13 mouse cellular contexts compared by ENCODE assay signal in the genomic region with DNA sequence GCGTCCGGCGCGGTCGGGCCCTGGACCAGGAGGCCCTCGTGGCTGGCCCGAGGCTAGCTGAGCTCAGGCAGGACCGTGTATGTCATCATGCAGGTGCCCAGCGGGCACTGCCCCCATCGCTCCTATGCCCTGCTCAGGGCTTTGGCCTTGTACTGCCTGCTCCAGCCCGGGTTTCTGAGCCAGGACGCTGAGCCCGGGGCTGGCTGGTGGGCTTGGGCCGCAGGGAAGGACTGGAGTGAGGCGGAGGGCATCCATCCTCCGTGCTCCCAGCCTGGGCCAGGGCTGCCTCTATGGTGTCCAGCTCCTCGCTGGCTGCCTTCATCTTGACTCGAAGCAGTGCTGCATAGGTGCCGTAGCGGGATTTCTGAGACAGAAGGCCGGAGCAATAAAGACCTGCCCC. TPM values are rescaled to one million over a fixed set of nuclear protein-coding genes. Genes with fewer than 3 reads are reported as not detected.
DNase-seq lines count a peak whose midpoint lies in the region; ATAC-seq and TF ChIP-seq lines count a peak whose summit lies in the region.
"Had no signal": no experiment of that assay in that cellular context is flagged by ENCODE, and none has a peak within 500 bp of the region (broad histone marks: within the 10 kb centered on the region; RNA-seq: fewer than 3 reads in every experiment).

No protein-coding gene starts in this region.

- no peaks in the 10 kb centered on the region for H3K36me3 ChIP-seq in forebrain, embryonic 11.5 days (ENCODE audit: control insufficient read depth, insufficient read depth, low read length)
- H3K36me3 ChIP-seq in forebrain, embryonic 15.5 days, result peaks cover 13% of the 10 kb centered on the region
- peaks cover 13% of the 10 kb centered on the region for H3K36me3 ChIP-seq in liver, embryonic 11.5 days (ENCODE audit: control insufficient read depth, insufficient read depth, low read length)
- H3K36me3 ChIP-seq in liver, postnatal 0 days (replicated peaks; ENCODE audit: insufficient read depth, low read length), result peaks cover 18% of the 10 kb centered on the region
- peaks cover 45% of the 10 kb centered on the region for H3K36me3 ChIP-seq in heart, embryonic 10.5 days
- H3K36me3 ChIP-seq: forebrain, embryonic 12.5 days had no signal

- no peak overlapping the region for H3K9ac ChIP-seq in forebrain, embryonic 11.5 days (ENCODE audit: low read length)
- no peak overlapping the region for H3K9ac ChIP-seq in forebrain, embryonic 15.5 days (replicated peaks)
- no peak overlapping the region for H3K9ac ChIP-seq in liver, embryonic 11.5 days (ENCODE audit: low read depth, low read length)
- no peak overlapping the region for H3K9ac ChIP-seq in liver, postnatal 0 days (replicated peaks)
- H3K9ac ChIP-seq: forebrain, embryonic 12.5 days; heart, embryonic 13.5 days; stomach, embryonic 15.5 days had no signal

- H3K4me3 ChIP-seq in forebrain, embryonic 11.5 days (ENCODE audit: low read depth, low read length), result no peak overlapping the region
- H3K4me3 ChIP-seq in forebrain, embryonic 15.5 days, result no peak overlapping the region
- H3K4me3 ChIP-seq in liver, embryonic 11.5 days (ENCODE audit: low read depth, low read length), result no peak overlapping the region
- no peak overlapping the region for H3K4me3 ChIP-seq in liver, postnatal 0 days (ENCODE audit: low read depth, low read length)
- H3K4me3 ChIP-seq in heart, embryonic 10.5 days, result no peak overlapping the region
- H3K4me3 ChIP-seq: forebrain, embryonic 12.5 days; gastrocnemius, adult 2 months; heart, embryonic 13.5 days; stomach, embryonic 15.5 days had no signal

- H3K9me3 ChIP-seq in forebrain, embryonic 11.5 days (ENCODE audit: control insufficient read depth, low read length), result no peaks in the 10 kb centered on the region
- no peaks in the 10 kb centered on the region for H3K9me3 ChIP-seq in forebrain, embryonic 15.5 days
- H3K9me3 ChIP-seq in liver, embryonic 11.5 days (ENCODE audit: control insufficient read depth, low read length), result no peaks in the 10 kb centered on the region
- no peaks in the 10 kb centered on the region for H3K9me3 ChIP-seq in liver, postnatal 0 days (ENCODE audit: low read length)
- H3K9me3 ChIP-seq in heart, embryonic 10.5 days, result no peaks in the 10 kb centered on the region
- H3K9me3 ChIP-seq: forebrain, embryonic 12.5 days; heart, embryonic 13.5 days; stomach, embryonic 15.5 days had no signal

- H3K27ac ChIP-seq in forebrain, embryonic 11.5 days (ENCODE audit: low read depth, low read length), result no peak overlapping the region
- H3K27ac ChIP-seq in forebrain, embryonic 15.5 days (replicated peaks), result no peak overlapping the region
- 0 out of 2 replicates have a peak overlapping the region, but pooled peaks have one; percentile 32 for H3K27ac ChIP-seq in liver, embryonic 11.5 days (ENCODE audit: low read depth, low read length)
- no peak overlapping the region for H3K27ac ChIP-seq in liver, postnatal 0 days (ENCODE audit: low read depth)
- H3K27ac ChIP-seq in heart, embryonic 10.5 days, result no peak overlapping the region
- H3K27ac ChIP-seq: forebrain, embryonic 12.5 days; gastrocnemius, adult 2 months; heart, embryonic 13.5 days; stomach, embryonic 15.5 days had no signal

- peaks cover 57% of the 10 kb centered on the region for H3K27me3 ChIP-seq in forebrain, embryonic 11.5 days (ENCODE audit: control insufficient read depth, insufficient read depth, low read length)
- H3K27me3 ChIP-seq in forebrain, embryonic 15.5 days, result peaks cover 51% of the 10 kb centered on the region
- H3K27me3 ChIP-seq in liver, embryonic 11.5 days (replicated peaks; ENCODE audit: control insufficient read depth, insufficient read depth, low read length), result peaks cover 54% of the 10 kb centered on the region
- H3K27me3 ChIP-seq in liver, postnatal 0 days (ENCODE audit: insufficient read depth, low read length), result peaks cover 35% of the 10 kb centered on the region
- peaks cover 98% of the 10 kb centered on the region for H3K27me3 ChIP-seq in heart, embryonic 10.5 days (ENCODE audit: insufficient read depth, poor library complexity, severe bottlenecking)

- 90% methylated on average over 21 of the region's 21 CpGs for WGBS in forebrain, embryonic 11.5 days
- WGBS in forebrain, embryonic 15.5 days, result 91% methylated on average over 21 of the region's 21 CpGs
- WGBS in liver, embryonic 11.5 days, result 89% methylated on average over 21 of the region's 21 CpGs
- whole genome bisulfite sequencing in liver, postnatal 0 days (ENCODE audit: insufficient replicate concordance), result 89% methylated on average over 21 of the region's 21 CpGs
- 92% methylated on average over 21 of the region's 21 CpGs for WGBS in heart, embryonic 10.5 days

- no peak for ATAC-seq in forebrain, embryonic 11.5 days (replicated peaks; ENCODE audit: low FRiP score)
- no peak for ATAC-seq in forebrain, embryonic 15.5 days (replicated peaks)
- no peak for ATAC-seq in liver, embryonic 11.5 days (replicated peaks; ENCODE audit: low FRiP score)
- no peak for ATAC-seq in liver, postnatal 0 days
- ATAC-seq: CD4-positive, CD25-positive, alpha-beta regulatory T cell, adult 4 months had no signal

- TF ChIP-seq CTCF in liver, postnatal 0 days (IDR thresholded peaks at IDR 0.05; ENCODE audit: low read depth), result no peak

- no peak overlapping the region for H3K4me2 ChIP-seq in forebrain, embryonic 11.5 days (ENCODE audit: low read depth, low read length, severe bottlenecking)
- H3K4me2 ChIP-seq in forebrain, embryonic 15.5 days (replicated peaks), result no peak overlapping the region
- H3K4me2 ChIP-seq in liver, embryonic 11.5 days, result no peak overlapping the region
- no peak overlapping the region for H3K4me2 ChIP-seq in liver, postnatal 0 days (ENCODE audit: low read depth, low read length)
- H3K4me2 ChIP-seq: forebrain, embryonic 12.5 days; heart, embryonic 13.5 days; stomach, embryonic 15.5 days had no signal

- TF ChIP-seq EP300 in liver, postnatal 0 days (IDR thresholded peaks at IDR 0.05; ENCODE audit: low read depth), result no peak

- H3K4me1 ChIP-seq in forebrain, embryonic 11.5 days (replicated peaks; ENCODE audit: control insufficient read depth, insufficient read depth, low read length), result peaks cover 7% of the 10 kb centered on the region; the same call in 1 of the 2 replicates
- peaks cover 27% of the 10 kb centered on the region for H3K4me1 ChIP-seq in forebrain, embryonic 15.5 days
- peaks cover 47% of the 10 kb centered on the region for H3K4me1 ChIP-seq in liver, embryonic 11.5 days (replicated peaks; ENCODE audit: control insufficient read depth, insufficient read depth, low read length)
- peaks cover 42% of the 10 kb centered on the region for H3K4me1 ChIP-seq in liver, postnatal 0 days (ENCODE audit: insufficient read depth)
- H3K4me1 ChIP-seq in heart, embryonic 10.5 days, result peaks cover 54% of the 10 kb centered on the region

- peak; percentile 46 for DNase-seq in forebrain, embryonic 11.5 days (ENCODE audit: low spot score)
- peak; percentile 31 for DNase-seq in liver, embryonic 11.5 days (ENCODE audit: low spot score)
- no peak for DNase-seq in liver, postnatal 0 days
- DNase-seq in urinary bladder, adult 2 months (ENCODE audit: low spot score), result peak; percentile 21
- DNase-seq in urinary bladder, postnatal 10 days (ENCODE audit: low spot score), result no peak
- no peak for DNase-seq in heart, embryonic 10.5 days (ENCODE audit: low spot score)
- DNase-seq: gastrocnemius, adult 2 months; kidney, adult 11 months had no signal

RNA-seq across cellular contexts. Expression of a gene that starts 8.4 kb away (rescaled TPM):
- 4.1 and 4.2 TPM in 2 replicates for polyA plus RNA-seq in forebrain, embryonic 11.5 days (2014; fragmentation: Nextera tagmentation; extraction: Ambion mirVana)
- polyA plus RNA-seq in forebrain, embryonic 15.5 days (2015; fragmentation: Nextera tagmentation; extraction: Ambion mirVana), result 1.9 and 2.2 TPM in 2 replicates
- polyA plus RNA-seq in liver, embryonic 11.5 days (2014; fragmentation: Nextera tagmentation; extraction: Ambion mirVana), result 6.0 and 6.6 TPM in 2 replicates
- polyA plus RNA-seq in liver, postnatal 0 days (2015; fragmentation: Nextera tagmentation; extraction: Ambion mirVana), result 2.9 and 3.5 TPM in 2 replicates
- 23.0 and 24.7 TPM in 2 replicates for polyA plus RNA-seq in urinary bladder, adult 2 months (2012; rRNA removed)
- polyA plus RNA-seq in heart, embryonic 10.5 days (2016; fragmentation: Nextera tagmentation; extraction: Ambion mirVana), result 5.9 and 7.2 TPM in 2 replicates

RNA-seq across cellular contexts. Expression of a gene that starts 14.4 kb away (rescaled TPM):
- 10.7 and 11.3 TPM in 2 replicates for polyA plus RNA-seq in forebrain, embryonic 11.5 days (2014; fragmentation: Nextera tagmentation; extraction: Ambion mirVana)
- 78.2 and 79.9 TPM in 2 replicates for polyA plus RNA-seq in forebrain, embryonic 15.5 days (2015; fragmentation: Nextera tagmentation; extraction: Ambion mirVana)
- polyA plus RNA-seq in liver, embryonic 11.5 days (2014; fragmentation: Nextera tagmentation; extraction: Ambion mirVana), result 11.9 and 12.4 TPM in 2 replicates
- polyA plus RNA-seq in liver, postnatal 0 days (2015; fragmentation: Nextera tagmentation; extraction: Ambion mirVana), result 1.9 and 2.0 TPM in 2 replicates
- polyA plus RNA-seq in urinary bladder, adult 2 months (2012; rRNA removed), result 156 and 191 TPM in 2 replicates
- 6.9 and 10.1 TPM in 2 replicates for polyA plus RNA-seq in heart, embryonic 10.5 days (2016; fragmentation: Nextera tagmentation; extraction: Ambion mirVana)

RNA-seq across cellular contexts. Expression of a gene that starts 15.4 kb away (rescaled TPM):
- polyA plus RNA-seq in forebrain, embryonic 11.5 days (2014; fragmentation: Nextera tagmentation; extraction: Ambion mirVana), result 22.5 and 25.8 TPM in 2 replicates
- polyA plus RNA-seq in forebrain, embryonic 15.5 days (2015; fragmentation: Nextera tagmentation; extraction: Ambion mirVana), result 37.5 and 40.2 TPM in 2 replicates
- polyA plus RNA-seq in liver, embryonic 11.5 days (2014; fragmentation: Nextera tagmentation; extraction: Ambion mirVana), result 15.7 and 16.4 TPM in 2 replicates
- 8.6 and 8.8 TPM in 2 replicates for polyA plus RNA-seq in liver, postnatal 0 days (2015; fragmentation: Nextera tagmentation; extraction: Ambion mirVana)
- polyA plus RNA-seq in urinary bladder, adult 2 months (2012; rRNA removed), result 11.0 and 11.7 TPM in 2 replicates
- polyA plus RNA-seq in heart, embryonic 10.5 days (2016; fragmentation: Nextera tagmentation; extraction: Ambion mirVana), result 10.3 and 11.3 TPM in 2 replicates

RNA-seq across cellular contexts. Expression of a gene that starts 25.9 kb away (rescaled TPM):
- 217 and 242 TPM in 2 replicates for polyA plus RNA-seq in forebrain, embryonic 11.5 days (2014; fragmentation: Nextera tagmentation; extraction: Ambion mirVana)
- 351 and 362 TPM in 2 replicates for polyA plus RNA-seq in forebrain, embryonic 15.5 days (2015; fragmentation: Nextera tagmentation; extraction: Ambion mirVana)
- polyA plus RNA-seq in liver, embryonic 11.5 days (2014; fragmentation: Nextera tagmentation; extraction: Ambion mirVana), result 151 and 153 TPM in 2 replicates
- 52.4 and 53.8 TPM in 2 replicates for polyA plus RNA-seq in liver, postnatal 0 days (2015; fragmentation: Nextera tagmentation; extraction: Ambion mirVana)
- 114 and 120 TPM in 2 replicates for polyA plus RNA-seq in urinary bladder, adult 2 months (2012; rRNA removed)
- polyA plus RNA-seq in heart, embryonic 10.5 days (2016; fragmentation: Nextera tagmentation; extraction: Ambion mirVana), result 146 and 153 TPM in 2 replicates

RNA-seq across cellular contexts. Expression of a gene that starts 28.4 kb away (rescaled TPM):
- polyA plus RNA-seq in forebrain, embryonic 11.5 days (2014; fragmentation: Nextera tagmentation; extraction: Ambion mirVana), result 7.9 and 8.6 TPM in 2 replicates
- 8.7 and 9.3 TPM in 2 replicates for polyA plus RNA-seq in forebrain, embryonic 15.5 days (2015; fragmentation: Nextera tagmentation; extraction: Ambion mirVana)
- 21.9 and 25.4 TPM in 2 replicates for polyA plus RNA-seq in liver, embryonic 11.5 days (2014; fragmentation: Nextera tagmentation; extraction: Ambion mirVana)
- 3.4 and 3.9 TPM in 2 replicates for polyA plus RNA-seq in liver, postnatal 0 days (2015; fragmentation: Nextera tagmentation; extraction: Ambion mirVana)
- polyA plus RNA-seq in urinary bladder, adult 2 months (2012; rRNA removed), result 4.8 and 5.2 TPM in 2 replicates
- polyA plus RNA-seq in heart, embryonic 10.5 days (2016; fragmentation: Nextera tagmentation; extraction: Ambion mirVana), result 5.5 and 9.0 TPM in 2 replicates

Comparison
In these comparisons a context has a peak if more than half of its experiments do, and no peak if none do; other contexts are left out.
1. DNase-seq: peak in forebrain, embryonic 11.5 days (single experiment), liver, embryonic 11.5 days (single experiment) and urinary bladder, adult 2 months (single experiment); none in liver, postnatal 0 days (single experiment), urinary bladder, postnatal 10 days (single experiment) and heart, embryonic 10.5 days (single experiment).